Mouse (Mus musculus): ENCODE measurements at regions not wholly inside any gene's neighbourhood (a gene's known extent, or its start where the extent isn't known, plus 50 kb on each side); places are given as distances from the start of the nearest gene placed in this dataset.

DNA sequence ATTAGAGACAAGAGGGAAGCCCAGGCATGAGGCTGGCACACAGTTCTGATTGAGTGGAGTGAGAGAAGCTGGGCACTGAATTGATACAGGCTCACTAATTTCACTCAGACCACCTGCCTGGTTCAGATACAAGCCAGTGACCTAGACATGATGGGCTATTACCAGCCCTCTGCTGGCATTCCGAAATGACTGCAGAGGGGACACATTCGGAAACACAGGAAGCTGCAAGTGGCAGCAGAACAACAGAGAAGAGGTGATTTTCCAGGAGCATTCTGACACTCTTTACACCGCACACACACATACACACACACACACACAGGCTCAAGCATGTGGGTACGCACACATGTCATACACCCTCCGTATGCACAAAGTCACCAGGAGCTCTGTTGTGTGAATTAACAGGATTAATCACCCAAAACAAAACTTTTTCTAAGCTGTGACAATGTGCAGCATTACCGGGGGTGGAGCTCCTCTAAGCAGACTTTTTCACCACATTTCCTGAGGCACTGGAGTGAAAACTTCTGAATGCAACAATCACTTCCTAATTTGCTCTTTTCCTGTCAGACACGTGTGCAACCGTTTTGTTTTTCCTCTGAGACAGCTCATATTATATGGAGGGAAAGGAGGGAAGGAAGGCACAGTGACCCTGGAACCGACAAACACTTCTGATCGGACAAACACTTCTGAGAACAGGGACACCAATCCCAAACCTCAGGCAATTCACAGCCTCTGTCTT is 263.6 kb downstream of the Adgrl2 start:
- TF ChIP-seq CTCF (IDR thresholded peaks at IDR 0.05; ENCODE audit: extremely low read depth, insufficient read depth, low read length): no peak
- TF ChIP-seq POLR2A (IDR thresholded peaks at IDR 0.05; ENCODE audit: extremely low read depth, insufficient read depth, low read length): no peak
